Mouse (Mus musculus): ENCODE data around the gene Kmt5b.
A peak's percentile ranks its signal among the peaks of the same experiment; 100 is the strongest.

Kmt5b gene

DNA sequence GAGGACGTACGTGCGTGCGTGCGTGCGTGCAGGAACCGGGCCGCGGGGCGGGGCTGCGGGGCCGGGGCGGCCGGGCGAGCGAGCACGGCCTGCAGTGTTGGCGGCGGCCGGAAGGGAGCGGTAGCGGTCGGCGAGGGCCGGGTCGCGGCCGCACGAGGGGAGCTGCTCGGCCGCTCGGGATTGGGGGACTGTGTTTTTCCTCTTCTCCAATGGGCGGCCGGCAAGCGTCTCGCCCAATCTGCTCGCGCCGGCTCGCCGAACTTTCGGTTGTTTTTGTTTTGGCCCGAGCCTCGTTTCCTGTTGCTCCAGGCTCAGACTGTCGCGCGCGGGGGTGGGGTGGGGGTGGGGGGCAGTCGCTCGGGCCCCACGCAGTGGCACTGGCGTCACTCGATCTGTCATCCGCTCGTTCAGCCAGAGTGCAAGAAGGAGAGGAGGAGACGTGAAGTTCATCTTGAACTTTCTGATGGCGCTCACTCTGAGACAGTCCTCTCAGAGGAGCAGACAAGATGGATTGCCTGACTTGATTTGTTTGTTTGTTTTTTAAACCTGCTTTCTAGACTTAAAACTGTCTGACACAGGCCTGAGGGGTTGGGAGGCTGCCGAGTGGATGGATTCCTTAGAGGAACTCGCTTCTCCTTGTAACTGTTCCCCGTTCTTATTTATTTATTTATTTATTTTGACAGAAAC lies 1.6 kb downstream of the Kmt5b start:
- peak; percentile 90 to 92 for DNase-seq

DNA sequence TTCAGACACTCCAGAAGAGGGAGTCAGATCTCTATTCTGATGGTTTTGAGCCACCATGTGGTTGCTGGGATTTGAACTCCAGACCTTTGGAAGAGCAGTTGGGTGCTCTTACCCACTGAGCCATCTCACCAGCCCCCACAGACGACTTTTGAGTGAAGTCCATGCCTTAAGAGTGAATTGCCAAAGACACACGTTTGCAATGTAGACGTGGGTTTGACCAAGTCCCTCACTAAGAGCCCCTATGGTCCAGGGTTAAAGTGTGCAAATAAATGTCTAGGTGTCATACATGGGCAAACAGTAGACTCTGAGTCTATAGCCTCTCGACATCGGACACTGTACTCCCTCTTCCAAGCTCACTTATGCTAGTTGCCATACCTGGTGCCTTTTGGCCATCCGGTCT lies 2.3 kb downstream of the Kmt5b start:
- DNase-seq: no peak

DNA sequence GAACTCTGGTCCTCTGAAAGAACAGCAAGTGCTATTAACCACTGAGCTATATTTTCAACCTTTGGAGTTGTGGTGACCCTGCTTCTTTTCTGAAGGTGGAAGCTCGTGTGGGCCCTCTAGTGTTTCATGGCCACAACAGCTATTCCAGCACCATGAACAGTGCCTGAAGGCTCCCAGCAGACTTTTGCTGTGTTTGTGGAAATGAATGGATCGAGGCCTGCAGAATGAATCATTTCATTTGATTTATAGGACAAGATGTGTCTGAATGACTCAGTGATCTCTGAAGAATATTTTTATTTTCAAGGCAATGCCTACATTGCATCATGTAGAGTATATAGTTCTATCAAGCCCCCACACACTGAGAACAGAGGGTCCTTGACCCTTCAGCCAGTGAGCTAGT lies 6.9 kb downstream of the Kmt5b start:
- DNase-seq: no peak

DNA sequence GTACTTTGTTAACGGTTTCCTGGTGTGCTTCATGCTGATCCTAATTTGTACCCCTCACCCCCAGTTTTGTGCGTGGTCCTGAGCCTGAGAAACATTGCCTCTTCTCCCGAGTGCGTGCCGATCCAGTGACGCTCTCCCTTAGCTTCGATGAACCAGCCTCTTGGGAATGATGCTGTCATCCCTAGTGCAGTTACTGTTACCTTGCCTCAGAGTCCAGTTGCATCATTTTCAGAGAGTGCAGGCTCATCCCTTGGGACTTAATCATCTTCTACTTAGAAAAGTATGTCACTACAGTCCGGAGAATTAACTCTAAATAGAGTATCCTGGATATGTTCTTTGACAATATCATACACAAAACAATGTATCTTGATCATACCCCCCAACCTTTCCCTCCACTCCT lies 11.5 kb downstream of the Kmt5b start:
- DNase-seq: no peak

DNA sequence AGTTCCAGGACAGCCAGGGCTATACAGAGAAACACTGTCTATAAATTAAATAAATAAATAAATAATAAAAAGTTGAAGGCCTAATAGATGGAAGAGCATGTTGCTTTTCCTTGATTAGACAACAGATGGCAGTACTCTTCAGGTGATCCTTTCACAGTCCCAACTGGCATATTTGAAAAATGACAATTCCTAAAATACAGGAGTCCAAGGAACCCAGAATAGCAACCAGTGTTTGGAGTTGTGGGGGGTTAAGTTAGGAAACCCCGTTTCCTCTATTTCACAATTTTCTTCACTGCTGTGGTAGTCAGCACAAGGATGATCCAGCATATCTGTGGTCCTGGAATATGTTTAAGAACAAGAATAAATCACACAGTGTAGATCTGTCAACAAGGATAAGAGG lies 22.9 kb downstream of the Kmt5b start:
- DNase-seq: no peak

DNA sequence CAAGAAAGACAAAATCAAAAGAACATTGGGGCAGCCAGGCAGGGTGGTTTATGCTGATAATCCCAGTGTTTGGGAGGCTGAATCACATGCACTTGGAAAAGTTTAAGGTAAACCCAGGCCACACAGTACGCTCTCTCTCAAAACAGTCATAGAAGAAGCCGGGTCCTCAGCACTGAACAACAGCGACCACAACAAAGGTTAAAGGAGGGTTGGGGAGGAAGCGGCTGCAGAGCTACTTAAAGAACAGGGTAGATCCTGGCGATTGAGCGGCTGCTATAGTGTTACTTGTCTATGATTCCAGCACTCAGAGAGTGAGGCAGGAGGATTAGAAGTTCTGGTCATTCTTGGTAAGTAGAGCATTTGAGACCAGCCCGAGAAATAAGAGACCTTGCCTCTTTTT lies 38.3 kb downstream of the Kmt5b start:
- DNase-seq: no peak

DNA sequence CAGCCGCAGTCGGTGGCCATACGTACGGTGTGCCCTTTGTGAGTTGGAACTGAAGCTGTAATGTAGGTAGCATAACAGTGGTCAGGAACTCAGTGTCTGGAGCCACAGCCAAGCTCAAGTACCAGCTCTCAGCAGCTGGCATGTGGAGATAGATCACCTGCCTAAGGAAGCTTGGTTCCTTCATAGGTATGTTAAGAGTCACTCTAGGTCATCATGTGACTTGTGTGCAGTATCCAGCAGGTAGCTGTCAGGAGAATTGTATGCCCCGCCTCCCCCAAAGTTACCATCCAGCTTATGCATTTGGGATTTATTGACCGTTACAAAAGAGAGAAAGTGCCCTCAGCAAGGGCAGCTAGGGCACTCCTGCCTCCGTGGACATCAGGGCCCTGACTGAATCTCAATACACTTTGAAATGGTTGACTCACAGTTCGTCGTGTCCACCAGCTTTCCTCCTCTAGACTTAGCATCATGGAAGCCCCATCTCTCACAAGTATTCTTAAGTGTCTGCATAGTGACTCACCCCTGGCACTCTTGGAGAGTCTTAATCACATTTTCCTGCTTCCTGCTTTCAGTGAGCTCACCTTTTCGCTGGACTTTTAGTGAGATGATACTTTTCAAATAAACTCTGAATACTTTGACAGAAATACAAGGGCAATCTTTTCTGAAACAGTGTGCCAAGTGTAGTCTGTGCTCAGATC lies 43.5 kb downstream of the Kmt5b start:
- peak in 1 of 2 experiments; percentile 52 for DNase-seq

DNA sequence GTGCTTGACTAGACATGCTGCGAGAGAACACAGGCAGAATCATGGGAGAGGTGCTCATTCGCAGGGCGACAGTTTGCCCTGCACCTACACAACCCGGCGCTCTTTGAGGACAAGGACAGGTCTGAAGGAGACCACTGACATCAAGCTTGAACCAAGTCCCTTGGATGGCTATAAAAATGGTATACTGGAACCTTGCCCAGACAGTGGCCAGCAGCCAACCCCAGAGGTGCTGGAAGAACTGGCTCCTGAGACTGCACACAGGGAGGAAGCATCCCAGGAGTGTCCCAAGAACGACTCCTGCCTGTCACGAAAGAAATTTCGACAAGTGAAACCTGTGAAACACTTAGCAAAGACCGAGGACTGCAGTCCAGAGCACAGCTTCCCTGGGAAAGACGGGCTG lies 47.2 kb downstream of the Kmt5b start:
- DNase-seq: peak; percentile 67 to 72

DNA sequence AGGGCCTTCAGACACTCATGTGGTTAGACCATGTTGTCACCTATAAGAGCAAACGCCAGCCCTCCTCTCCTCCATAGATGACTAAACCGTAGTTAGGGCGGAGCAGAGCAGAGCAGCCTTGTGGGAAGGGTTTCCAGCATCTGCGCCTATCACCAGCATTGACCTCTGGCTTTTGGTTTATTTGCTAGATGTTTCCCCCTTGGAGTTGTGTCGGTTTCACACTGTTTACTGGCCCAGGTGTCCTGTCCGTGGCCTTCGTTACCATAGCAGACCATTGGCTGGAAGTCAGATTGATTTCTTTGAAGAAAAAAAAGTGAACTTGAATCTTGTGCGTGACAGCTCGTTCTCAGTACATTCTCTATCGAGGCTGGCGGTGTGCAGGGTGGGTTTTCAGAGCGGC lies 48.6 kb downstream of the Kmt5b start:
- DNase-seq: no peak

DNA sequence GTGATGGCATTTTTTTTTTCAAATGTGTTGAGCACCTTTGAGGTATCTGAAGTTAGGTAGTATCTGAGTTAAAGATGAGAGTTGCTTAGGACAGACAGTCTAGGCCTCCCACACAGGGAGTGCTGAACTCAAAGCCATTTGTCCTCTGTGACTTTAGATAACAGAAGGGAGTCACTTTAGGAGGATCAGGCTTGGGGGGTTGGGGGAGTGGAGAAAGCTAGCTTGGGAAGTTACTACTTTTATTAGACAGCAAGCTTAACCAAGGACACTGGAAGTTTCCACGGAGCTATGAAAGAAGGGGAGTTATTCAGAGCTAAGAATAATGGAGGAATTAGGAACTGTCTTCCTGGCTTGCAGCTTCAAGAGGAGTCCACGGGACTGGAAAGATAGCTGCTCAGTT lies 51.9 kb downstream of the Kmt5b start:
- no peak for DNase-seq

DNA sequence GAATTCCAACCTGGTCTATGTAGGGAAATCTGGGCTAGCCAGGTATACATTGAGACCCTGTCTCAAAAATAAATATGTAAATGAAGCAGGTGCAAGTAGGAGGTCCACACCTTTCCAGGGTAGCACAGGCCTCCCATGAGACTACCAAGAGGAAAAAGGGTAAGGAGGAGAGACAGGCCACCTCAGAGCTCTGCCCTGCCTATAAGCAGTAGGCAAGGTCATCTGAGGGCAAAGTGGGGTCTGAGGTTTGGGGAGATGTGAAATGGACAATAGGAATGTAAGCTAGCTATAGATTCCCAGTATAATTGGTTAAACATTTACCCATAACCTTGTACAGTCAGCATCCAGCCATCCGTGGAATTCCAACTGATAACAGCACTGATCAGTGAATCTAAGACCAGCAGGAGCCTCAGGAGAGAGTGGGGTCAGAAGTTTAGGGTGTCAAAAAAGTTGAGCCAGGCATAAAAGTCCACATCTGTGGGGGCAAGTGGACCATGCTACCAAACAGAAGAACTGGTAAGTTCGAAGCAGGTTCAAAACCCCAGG lies 52.8 kb downstream of the Kmt5b start:
- DNase-seq: no peak

DNA sequence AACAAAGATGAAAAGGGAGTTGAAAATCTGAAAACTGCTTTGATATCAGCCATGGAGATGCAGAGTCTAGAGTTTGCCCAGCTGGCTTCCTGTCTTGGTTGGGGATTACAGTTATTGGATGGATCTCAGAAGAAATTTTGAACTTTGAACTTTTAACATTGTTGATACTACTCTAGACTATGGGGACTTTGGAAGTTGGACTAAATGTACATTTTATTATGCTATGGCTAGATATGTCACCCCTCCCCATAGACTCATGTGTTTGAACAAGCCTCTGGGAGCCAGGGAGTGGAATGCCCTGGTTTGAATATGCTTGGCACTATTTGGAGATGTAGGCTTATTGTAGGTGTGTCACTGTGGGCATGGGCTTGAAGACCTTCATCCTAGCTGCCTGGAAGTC lies 57.8 kb downstream of the Kmt5b start:
- DNase-seq: no peak

DNA sequence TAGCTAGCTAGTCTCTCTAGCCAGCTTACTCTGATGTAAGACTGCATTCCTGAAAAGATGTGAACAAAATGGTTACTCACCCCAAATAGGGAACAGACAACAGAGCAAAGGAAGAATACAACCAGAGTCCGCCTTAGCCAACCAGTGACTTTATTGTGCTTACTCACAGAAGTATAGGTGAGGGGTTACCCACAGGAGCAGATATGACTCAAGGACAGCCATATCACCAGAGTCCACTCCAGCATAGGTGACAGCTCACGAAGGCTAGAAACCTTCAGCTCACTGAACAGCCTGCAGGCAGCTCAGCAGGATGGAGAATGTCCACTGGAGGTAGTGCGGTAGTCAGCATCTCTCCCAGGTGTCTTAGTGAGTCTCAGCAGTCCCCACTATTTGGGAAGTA lies 62.6 kb downstream of the Kmt5b start:
- DNase-seq: no peak

DNA sequence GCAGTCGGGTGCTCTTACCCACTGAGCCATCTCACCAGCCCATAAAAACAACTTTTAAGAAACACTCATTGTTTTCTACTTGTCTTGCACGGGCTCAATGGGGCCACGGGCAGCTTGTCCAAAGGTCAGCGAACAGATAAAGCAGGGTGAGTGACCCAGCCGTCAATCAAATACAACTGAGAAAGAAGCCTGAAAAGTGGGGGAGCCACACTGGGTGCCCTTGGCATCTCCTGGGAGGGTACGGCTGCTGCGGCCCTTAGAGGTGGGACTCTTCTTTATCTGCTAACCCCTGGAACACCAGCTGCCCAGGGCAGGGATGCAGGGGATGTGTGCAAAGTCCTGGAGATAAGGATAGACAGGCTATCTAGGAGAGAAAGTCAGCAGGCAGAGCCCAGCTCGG lies 64.5 kb downstream of the Kmt5b start:
- peak; percentile 68 to 71 for DNase-seq

DNA sequence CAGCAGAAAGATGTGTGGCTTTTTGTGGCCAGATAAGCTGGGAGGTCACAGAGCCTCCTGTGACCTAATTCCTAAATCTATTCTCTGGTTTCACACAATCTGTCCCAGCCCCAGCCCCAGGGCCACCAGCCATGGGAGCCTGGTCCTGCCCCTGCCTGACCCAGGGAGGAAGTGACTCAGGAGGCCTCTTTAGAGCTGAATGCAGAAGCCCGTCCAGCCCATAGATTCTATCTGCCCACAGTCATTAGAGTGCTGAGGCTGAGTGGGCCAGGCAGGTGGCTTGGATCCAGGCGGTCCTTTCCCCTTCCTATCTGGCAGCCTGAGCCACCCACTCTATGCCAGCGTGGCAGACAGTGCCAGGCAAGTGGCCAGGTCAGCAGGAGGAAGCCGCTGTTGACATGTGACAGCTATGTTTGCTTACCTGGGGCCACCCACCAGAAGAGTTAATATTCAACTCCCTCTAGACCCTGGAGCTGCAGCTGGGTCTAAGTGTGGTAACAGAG lies 65.7 kb downstream of the Kmt5b start:
- peak; percentile 91 to 95 for DNase-seq

DNA sequence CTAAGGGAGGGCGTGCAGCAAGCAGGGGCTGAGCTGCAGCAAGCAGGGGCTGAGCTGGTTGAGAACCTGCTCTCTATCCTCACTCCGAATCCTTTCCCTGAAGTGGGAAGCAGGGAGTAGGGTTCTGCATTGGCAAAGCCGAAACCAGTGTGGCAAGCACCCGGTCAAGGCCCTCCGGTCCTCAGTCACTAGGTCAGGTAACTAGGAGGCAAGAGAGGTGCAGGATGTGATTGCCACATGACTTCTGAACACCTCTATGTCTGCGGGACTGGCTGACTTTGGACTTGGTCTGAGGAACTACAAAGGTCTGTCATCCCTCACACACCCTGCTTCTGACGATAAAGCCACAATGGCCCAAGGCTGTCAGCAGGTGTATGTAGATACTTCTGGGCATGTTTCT lies 67.1 kb downstream of the Kmt5b start:
- no peak for DNase-seq

DNA sequence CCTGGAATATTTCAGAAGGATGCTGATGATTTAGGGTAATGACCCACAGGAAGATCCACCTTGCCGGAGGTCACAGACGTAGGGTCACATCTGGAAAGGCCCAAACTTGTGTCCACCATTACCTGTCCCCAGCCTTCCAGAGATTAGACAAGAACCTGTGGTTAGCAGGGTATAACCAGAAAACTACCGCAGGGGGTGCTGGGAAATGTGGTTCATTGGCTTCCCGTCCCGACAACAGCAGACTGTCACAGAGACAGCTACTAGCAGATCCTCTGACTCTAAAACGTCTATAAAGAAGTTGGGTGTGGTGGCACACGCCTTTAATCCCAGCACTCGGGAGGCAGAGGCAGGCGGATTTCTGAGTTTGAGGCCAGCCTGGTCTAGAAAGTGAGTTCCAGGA lies 69.6 kb downstream of the Kmt5b start:
- DNase-seq: no peak

DNA sequence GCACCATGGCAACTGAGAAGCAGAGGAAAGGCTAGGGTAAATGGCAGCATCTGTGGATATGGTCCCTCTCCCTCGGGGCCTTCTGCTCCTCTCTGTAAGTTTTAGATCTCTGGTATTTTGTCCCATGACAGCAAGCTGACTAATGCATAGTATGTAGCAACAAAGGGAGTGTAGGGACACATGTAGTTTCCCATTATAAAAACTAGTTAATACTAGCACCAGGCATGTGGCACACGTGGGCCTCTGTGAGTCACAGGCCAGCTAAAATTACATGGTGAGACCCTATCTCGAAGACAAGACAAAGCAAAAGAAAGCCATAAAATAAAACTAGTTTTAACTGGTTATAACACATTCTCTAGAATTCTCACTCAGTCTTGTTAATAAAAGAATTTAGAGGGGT lies 71.7 kb downstream of the Kmt5b start:
- DNase-seq: no peak

DNA sequence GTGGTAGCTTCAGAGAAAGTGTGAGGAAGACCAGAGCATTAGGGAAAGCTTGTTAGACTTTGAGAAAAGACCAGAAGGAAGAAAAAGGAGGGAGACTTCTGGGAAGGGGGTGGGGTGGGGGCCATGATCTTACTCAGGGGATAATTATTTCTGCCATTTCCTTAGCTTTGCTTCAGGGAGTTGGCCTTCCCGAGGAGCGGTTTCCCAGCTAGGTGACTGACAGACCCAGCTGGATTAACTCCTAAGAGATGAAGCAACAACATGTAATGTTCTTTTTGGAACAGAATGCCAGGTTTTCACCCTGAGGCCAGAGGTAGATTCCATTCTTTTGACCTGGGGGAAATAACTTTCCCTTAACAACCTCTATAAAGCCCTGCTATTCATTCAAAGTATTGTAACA lies 72.5 kb downstream of the Kmt5b start:
- DNase-seq: no peak

DNA sequence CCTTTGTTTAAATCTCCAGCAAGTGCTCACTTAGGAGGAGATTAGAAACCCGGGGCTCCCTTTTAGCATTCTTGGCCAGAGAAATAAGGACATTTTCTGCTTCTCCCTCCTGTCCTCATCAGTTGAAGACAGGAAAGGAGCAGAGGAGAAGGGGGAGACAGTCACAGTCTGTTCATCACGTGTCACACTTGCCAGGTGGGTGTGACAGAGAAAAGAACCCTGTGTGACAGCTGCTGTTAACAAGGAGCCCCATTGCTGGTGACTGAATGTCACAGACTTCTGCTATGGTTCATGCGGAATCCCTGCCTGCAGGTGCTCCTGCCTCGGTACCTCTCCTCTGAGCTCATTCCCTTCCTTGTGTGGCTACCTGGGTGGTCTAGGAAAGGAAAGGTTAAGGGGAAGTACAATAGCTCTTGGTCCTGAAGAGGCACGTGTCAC lies 73.0 kb downstream of the Kmt5b start:
- DNase-seq: no peak

DNA sequence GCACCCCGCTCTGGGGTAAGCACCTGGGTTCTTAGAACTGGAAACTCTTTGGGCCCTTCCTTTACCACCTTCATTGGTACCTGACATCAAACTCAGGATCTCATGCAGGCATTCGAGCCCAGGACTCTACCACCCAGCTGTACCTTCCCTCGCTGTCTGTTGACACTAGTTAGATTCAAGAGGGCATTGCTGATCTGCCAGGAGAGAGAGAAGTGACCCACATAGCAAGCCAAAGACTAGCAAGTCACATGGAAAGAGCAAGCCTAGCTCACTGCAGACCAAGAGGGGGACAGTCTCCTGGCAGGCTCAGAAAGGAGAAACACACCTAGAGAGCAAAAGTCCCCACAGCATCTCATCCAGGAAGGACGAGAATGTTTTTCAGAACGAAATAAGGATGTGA lies 73.5 kb downstream of the Kmt5b start:
- no peak for DNase-seq

DNA sequence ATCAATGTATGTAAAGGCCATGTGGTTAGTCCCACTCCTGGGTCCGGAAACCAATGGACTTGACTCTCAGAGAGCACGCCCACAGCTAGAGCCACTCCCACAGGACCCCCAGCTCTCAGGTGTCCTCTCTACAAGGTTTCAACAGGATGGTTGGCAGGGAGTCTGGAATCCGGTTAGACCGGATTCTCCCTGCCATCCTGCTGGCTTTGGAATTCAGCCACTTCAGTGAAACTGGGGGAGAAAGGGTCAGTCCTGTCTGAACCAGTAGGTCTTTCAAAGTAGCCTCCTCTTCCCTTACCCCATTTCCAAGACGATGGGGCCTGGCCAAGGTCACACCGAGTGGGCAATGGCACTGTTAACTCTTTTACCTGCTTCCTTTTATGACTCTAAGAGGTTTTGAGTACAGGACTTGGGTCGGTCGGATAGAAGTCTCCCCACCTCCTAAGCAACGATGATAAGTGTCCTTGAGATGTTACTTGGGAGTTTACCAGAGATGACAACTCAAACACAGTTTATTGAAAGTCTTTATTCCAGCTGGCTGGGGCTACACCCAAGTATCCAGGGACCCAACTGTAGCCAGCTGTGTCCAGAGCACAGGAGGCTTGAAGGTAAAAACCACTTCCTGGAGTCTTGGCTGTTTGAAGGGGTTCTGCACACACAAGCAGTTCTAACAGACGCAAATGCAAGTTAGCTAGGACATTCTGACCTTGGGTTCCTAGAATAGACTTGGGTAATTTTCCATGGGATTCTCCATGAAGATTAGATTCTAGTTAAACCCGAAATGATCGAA lies 75.3 kb downstream of the Kmt5b start:
- peak; percentile 63 to 89 for DNase-seq

DNA sequence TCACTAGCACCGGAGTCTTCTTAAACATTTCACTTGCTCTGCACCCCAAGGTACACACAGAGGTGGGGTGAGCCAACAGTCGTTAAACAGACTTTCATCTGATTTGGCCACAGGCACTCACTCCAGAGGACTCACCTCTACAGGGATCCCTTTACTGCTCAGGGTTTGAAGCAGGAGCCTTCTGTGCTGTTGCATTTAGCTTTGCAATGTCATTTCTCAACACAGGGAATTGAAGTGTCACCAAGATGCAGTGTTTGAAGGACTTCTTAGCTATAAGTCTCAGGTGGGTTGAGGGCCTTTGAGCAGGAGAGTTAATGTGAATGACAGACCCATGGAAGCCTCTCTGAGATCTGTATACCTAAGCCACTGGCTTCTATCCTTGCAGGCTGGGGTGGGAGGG lies 76.4 kb downstream of the Kmt5b start:
- DNase-seq: no peak

DNA sequence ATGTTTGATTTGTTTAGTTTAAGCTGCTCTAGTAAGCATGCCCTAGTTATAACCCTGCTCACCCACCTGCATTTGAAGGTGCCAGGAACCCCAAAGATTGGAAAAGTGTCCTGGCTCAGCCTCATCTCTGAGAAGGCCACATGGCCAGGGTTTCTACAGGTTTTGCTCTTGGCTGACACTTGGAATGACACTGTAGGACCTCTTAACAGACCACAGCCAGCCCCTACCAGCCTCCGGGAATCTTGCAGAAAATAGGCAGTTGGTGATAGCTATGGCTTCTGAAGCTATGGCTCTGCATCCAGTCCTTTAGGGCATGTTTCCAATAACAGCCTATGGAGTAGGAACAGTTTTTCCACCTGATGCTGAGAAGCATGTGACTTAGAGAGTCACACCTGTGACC lies 77.6 kb downstream of the Kmt5b start:
- DNase-seq: no peak
